Mouse (Mus musculus) megakaryocyte, embryonic 14.5 days (primary cell): ENCODE measurements around the gene Uap1l1.

Source experiments
- FLI1 ChIP-seq: IDR thresholded peaks from 2 replicates; pipeline ENCODE4 v1.6.1; 2012; ENCODE audit warnings: low read length, inconsistent platforms, mixed read lengths
- GATA1 ChIP-seq: IDR thresholded peaks from 3 replicates; pipeline ENCODE4 v1.6.1; 2012; ENCODE audit warnings: mixed read lengths, low read length, inconsistent platforms, borderline replicate concordance

DNA sequence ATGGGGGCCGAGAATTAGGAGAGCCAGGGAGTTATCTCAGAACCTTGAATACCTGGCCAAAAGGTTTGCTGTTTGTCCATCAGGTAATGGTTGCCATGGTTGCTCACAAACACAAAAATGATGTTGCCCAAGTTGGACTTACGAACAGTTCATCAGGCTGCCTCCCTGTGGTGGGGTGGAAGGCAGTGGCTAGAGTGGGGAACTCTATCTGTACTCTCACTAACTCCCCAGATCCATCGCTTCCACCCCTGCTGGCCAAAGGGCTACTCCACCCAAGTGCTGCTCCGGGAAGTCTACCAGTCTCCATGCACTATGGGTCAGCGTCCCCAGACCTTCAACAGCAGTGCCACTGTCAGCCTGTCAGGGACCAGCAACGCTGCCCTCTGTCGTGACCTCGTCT is 33.6 kb upstream of the Uap1l1 start, which contains the start of gene Npdc1:
- TF ChIP-seq GATA1, result no peak
- no peak for TF ChIP-seq FLI1
